Mouse (Mus musculus) lung, adult 18-20 months (tissue): ENCODE measurements around the gene Luc7l3.

Experiments
- DNase-seq, 2 experiments: peaks; one replicate each; pipeline ENCODE4 v3.0.0; 2022; ENCODE audit warnings: mixed read lengths in 2 of 2

Gene Luc7l3

DNA sequence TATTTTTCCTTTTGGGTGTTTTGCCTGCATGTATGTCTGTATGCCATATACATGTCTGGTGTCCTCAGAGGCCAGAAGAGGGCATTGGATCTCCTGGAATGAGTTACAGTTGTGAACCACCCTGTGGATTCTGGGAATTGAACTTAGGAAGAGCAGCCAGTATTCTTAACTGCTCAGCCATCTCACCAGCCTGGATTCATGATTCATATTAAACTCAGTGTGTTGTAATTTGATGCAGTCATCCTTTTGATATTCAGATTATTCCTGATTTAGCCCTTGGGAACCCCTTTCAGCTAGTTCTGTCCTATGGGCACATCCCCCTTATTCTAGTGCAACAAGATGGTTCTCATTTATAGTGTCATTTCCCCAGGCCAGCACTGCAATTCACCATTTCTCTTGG, 14.8 kb upstream of the Luc7l3 start:
- DNase-seq = no peak

DNA sequence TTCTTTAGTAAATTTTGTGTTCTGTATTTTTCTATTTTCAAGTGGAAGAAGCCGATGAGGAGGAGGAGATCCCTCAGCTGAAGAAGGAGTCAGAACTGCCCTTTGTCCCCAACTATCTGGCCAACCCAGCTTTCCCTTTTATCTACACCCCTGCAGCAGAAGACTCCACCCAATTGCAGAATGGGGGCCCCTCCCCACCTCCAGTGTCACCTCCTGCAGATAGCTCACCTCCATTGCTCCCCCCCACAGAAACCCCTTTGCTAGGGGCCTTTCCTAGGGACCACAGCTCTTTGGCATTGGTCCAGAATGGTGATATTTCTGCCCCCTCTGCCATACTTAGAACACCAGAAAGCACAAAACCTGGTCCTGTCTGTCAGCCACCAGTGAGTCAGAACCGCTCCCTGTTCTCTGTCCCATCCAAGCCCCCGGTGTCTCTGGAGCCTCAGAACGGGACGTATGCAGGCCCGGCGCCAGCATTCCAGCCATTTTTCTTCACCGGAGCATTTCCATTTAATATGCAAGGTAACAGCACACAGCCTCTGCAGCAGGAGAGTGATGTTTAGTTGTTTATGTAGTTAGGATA, 12.7 kb upstream of the Luc7l3 start:
- no peak for DNase-seq

DNA sequence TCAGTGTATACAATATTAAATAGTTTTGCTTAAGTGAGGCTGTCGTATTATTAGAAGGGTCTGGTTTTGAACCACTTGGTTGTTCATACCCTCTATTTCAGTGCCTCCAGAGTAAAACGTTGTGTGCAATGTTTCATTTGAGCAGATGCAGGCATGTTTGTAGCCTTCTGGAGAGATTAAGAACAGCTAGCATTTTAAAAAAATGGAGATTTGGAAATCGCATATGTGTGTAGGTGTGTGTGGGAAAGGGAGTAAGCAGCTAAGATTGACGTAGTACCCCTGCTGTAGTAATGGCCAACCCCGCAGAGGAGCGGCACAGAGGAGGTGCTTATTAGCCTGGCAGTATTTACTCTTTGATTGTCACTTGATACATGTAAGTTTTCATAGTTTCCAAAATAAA, 10.9 kb upstream of the Luc7l3 start:
- no peak for DNase-seq

DNA sequence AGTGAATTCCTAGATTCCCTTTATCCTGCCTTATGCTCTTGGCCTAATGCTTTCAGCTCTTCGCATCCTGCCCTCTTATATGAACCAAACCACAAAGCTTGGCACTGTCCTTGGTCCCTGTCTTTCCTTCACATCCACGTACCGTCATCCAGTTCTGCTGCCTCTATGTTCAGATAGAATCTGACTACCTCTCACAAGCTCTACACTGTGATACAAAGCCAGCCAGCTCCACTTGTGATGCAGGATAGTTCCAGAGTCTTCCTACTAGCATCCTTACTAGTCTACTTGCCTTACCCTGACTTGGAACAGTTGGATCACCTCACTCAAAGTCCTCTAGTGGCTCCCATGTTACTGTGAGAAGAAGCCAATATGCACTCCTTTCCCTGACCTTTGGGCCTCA, 8.4 kb upstream of the Luc7l3 start:
- no peak for DNase-seq

DNA sequence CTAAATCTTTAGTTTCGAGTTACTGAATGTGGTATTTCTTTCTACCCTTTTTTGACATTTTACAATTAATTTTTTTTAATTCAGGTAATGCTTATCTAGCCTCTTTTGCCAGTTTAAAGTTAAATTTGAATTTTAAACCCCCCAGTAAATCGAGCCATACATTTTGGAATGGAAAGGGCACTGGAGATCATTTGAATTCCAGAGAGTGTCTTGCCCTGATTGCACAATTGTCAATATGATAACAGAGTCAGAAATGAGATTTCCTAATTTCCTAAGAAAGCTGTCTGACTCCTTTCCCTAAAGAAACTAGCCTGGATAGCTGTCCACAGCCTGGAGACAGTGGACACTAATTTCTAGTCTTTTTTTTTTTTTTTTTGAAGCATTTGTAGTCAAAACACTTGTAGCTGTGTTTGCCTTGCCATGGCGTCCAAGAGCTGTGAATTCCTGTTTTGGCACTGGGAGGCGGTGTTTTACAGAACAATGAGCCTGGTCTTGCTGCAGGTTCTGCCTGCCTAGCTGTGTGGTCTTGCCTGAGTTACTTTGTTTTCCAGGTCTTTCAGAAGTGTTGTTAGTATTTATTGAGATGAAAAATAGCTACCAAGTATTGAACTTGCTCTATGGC, 7.6 kb upstream of the Luc7l3 start:
- DNase-seq = peak; percentile 70 to 79

DNA sequence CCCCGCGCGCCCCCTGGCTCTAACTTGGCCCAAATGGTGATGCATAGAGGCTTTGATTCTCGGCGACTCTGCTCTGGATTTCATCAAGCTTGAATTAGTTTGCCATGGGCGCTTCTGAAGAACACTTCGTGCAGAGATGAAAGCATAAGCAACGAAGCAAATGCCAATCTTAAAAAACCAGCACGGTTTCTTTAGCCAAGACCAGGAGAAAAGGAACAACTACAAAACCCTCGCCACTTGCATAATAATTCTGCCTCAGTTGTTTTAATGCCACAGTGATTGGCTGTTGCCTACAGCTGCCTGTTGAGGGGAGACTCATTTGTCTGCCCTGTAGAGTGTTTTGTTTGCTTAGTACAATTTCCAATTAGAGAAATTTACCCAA, 6.8 kb upstream of the Luc7l3 start:
- DNase-seq = no peak

DNA sequence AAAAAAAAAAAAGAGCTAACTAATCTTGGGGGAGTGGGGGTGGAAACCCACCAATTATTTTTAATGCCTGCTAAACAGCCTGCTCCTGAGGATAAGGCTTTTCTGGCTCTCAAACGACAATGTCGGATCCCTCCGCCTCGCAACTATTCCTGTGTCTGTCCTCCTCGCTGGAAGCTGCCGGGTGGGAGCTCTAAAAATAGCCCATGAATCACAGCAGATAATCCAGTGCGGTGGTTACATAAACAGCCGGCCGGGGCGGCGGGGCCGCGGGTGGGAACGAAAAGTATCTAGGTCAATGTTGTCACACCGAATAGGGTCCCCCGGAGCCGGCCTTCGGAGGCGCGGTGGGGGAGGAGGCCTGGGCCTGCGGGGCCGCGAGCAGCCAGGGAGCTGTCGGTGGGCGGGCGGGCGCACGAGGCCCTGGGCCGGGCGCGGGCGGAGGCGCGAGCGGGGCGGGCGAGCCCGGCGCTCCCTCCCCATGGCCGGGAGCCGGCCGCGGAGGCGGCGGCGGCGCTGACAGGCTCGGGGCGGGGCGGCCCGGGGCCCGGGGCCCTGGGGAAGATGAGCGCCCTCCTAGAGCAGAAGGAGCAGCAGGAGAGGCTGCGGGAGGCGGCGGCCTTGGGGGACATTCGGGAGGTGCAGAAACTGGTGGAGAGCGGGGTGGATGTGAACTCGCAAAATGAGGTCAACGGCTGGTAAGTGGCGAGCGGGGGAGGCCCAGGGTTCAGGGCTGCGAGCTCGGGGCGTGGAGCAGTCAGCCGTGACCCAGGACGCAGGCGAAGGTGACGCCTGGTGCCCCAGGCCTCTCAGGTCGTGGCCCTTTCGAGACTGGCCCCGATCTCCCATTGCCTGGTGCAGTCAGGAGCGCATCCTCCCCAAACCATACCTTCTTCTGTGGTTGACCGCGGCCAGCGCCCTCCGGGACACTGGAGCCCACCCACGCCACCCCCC, 6.2 kb upstream of the Luc7l3 start, which contains the start of gene Ankrd40:
Gene Ankrd40 (plus strand): TSS at position 309 of the 951 bp plus-strand sequence.
- peak; percentile 95 for DNase-seq

DNA sequence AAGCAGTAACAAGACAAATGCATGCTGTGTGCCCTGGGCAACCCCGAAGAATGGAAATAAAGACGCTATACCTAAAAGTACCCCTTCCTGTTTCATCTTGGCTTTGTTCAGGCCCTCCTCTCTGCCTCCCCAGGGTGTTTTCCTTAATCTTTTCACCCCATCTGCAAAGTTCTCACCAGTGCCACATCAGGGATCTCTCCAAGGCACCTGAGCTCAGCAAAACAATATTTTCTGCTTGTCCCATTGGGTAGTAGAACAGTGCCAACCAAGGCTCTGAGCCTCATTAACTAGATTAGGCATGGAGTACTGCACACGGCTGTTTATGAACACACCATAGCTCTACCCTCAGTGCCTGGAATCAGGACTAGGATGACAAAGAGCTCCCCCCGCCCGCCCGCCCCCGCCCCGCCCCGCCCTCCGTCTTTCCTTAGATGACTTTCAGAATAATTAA, 5.2 kb upstream of the Luc7l3 start:
- DNase-seq = no peak

DNA sequence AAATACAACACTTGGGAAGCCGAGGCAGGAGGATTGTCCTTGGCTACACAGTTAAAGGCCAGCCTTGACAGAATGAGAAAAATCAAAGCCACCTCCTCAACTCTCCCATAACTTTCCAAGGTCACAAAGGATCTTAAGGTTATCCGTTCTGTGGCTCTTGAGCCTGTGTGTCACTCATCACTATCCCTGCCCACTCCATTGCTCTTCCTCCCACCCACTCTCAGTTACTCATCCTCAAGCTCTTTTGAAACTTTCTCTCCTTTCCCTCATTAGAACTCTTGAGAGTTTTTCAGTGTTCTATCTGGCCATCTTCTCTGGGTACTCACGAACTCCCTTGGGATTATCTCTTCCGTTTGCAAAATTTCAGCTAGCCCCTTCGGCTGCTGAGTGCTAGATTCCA, 2.8 kb upstream of the Luc7l3 start:
- DNase-seq = no peak

DNA sequence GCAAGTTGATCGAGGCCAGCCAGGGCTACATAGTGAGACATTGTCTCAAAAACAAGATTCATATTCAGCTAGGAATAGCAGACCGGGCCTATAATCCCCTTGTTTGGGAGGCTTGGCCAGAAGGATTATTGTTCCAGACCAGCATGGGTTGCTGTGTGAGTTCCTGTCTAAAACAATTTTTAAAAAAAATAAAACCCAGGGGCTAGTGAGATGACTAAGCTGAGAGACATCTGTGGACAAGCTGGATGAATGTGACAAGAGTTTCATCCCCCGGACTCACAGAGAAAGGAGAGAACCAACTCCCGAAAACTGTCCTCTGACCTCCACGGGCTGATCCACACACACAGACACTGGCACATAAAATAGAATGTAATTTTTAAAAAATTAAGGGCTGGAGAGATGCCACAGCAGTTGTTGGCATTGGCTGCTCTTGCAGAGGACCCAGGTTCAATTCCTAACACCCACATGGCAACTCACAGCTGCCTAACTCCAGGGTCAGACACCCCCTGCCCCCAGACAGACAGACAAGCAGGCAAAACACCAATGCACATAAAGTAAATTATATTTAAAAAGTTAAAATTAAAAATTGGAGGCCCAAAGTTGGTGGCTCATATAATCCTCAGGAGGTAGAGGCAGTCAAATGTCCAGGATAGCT, 1.6 kb upstream of the Luc7l3 start:
- DNase-seq = no peak

DNA sequence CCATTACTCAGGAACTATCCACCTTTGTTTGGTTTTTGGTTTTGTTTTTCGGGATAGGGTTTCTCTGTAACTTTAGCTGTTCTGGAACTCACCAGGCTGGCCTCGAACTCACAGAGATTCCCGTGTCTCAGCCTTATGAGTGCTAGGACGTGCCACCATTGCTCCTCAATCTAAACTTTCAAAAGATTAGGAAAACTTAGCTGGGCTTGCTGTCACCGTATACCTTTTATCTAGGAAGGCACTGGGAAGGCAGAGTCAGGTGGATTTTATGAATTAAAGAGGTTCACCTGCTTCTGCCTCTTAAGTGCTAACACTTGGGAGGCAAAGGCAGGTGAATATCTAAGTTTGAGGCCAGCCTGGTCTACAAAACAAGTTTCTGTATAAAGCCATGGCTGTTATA, 848 bp upstream of the Luc7l3 start:
- DNase-seq = no peak

DNA sequence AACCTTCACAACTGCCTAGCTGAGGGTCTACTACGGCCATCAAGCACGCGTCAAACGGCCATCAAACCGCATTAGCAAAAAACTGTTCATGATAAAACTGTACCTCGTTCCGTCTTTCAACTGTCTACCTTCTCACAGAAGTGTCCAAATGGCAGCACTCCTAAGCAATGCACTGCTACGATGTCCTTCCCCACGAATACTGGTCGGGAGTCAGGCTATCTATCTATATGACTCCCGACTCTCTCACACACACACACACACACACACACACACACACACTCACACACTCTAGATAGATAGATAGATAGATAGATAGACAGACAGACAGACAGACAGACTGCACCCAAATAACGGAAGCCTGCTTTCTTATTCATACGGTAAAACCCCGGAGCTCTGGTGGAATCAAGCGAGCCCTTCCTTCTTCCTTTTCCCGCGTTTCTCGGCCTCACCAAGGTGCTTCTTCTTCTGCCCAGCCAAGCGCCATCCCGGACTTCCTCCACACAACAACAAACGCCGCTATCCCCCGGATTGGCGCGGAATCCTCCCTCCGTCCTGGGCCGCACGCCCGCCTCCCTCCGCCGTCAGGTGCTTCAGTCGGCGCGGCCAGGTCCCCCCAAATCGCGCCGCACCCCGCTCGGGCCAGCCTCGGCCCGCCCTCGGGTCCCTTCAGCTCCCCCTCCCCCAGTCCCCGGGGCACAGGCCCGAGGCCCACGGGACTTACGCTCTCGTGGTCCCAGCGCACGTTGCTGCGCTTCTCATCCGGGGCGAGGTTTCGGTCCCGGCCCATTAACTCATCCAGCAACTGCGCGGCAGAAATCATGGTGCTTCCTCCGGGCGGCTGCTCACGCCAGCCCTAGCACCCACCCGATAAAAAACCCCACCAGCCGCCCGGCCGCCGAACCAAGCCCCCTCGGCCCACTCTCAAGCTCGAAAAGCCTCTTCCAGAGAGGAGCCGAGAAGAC, 538 bp downstream of the Luc7l3 start:
- DNase-seq = peak in 1 of 2 experiments; percentile 65

DNA sequence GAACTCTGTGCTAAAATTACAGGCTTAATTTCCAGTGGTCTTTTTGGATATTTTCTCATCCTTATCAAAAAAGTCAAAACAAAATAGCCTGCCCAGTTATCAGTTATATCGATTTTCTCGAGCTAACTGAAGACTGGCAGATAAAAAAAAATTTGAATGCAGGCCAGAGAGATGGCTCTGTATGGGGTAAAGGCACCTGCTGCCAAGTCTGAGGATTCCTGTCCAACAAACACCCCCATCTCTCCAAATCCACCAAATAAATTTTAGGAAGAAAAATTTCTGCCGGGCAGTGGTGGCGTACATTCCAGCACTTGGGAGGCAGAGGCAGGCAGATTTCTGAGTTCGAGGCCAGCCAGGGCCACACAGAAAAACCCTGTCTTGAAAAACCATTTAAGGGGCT, 3.7 kb downstream of the Luc7l3 start:
- no peak for DNase-seq

DNA sequence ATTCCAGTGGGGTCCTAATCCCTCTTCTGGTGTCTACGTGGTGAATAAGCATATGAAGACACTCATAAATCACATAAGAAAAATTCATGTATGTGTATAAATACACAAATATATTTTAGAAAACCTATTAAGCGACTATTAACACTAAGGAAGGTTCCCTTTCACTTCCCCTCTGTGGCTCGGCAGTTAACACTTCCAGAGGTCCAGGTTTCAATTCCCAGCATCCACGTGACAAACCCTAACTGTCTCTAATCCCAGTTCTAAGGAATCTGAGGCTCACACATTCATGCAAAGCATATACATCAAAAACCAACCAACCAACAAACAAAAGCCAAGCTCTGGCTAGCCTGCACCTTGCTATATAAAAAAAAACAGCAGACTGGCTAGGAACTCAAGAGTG, 4.3 kb downstream of the Luc7l3 start:
- no peak for DNase-seq

DNA sequence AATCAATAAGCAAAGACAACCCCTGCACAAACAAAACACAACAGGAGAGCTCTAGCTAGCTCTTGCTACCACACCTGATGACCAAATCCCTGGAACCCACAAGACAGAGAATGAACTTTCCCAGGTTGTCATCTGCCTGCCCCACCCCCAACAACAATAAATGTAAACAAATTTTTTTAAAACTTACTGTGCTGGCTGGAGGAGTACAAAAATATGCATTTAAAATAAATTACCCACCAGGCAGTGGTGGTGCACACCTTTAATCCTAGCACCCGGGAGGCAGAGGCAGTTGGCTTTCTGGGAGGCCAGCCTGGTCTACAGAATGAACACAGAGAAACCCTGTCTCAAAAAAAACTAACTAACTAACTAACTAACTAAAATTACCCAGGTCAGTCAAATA, 4.8 kb downstream of the Luc7l3 start:
- no peak for DNase-seq

DNA sequence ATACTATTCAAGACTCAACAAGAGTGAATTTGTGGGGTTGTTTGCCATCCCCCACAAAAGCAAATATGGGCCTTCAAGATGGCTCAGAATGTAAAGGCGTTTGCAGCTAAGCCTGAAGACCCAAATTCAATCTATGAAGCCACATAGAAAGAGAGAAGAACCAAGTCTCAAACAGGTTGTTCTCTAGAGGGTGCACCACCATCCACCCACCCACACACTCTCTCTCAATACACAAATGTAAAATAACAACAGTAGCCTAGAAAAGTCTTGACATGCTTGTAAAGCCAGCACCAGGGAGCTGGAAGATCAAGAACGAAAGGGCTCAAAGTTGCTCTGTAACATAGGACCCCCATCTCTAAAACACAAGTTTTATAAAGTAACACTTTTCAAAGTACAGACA, 5.3 kb downstream of the Luc7l3 start:
- no peak for DNase-seq

DNA sequence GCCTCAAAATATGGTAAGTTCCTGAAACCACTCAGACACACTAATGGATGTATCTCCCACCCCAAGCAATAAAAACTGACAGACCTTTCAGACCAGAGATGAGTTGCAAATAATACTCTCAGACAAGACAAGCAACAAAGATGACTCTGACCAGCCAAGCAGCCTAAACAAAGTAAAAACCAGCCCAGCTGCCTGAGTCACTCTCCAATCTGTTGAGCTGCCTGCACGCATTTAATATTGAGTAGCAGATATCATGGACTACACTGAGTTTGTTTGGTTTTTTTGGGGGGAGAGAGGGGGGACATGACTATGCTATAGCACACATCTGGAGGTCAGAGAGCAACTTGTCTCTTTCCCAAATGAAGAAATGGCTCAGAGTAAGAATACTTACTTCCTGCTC, 6.5 kb downstream of the Luc7l3 start:
- no peak for DNase-seq

DNA sequence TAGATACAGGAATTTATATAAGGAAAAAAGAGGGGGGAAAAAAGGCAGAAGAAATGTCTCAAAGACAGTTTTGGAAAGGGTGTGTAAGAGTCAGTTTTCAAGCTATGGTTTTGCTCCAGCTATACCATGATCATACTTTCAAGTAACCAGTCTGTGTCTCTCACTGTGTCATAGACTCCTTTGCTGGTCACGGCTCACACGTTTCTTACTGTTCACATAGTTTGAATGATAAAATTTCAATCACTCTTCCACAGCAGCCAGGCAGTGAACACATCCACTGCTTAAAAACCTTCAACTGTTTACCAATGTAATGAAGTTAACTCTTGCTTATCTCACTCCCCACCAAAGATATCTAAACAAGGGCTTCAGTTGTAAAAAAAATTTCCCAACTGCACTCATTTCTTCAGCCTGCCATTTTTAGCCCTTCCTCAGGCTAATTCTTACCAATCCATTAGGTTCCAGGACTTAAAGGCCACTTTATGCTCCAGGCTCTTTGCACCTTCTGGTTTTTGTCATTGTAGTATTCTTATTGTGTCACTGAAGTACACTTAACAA, 7.6 kb downstream of the Luc7l3 start:
- DNase-seq = no peak

DNA sequence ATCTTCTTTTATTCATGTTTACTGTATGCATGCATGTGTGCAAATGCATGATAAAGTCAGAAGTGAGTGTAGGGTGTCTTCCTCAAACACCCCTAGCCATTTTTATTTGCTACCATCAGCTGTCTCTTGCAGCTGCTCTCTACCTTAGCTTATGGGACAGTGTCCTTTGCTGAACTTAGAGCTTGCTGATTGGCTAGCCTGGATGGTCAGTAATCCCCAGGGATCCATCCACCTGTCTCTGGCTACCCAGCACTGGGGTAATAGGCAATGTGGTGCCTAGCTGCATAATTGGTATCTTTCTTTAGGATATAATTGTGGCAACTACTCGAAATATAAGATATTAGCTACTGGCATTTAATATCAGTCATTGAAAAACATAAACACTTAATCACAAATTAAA, 9.1 kb downstream of the Luc7l3 start:
- no peak for DNase-seq

DNA sequence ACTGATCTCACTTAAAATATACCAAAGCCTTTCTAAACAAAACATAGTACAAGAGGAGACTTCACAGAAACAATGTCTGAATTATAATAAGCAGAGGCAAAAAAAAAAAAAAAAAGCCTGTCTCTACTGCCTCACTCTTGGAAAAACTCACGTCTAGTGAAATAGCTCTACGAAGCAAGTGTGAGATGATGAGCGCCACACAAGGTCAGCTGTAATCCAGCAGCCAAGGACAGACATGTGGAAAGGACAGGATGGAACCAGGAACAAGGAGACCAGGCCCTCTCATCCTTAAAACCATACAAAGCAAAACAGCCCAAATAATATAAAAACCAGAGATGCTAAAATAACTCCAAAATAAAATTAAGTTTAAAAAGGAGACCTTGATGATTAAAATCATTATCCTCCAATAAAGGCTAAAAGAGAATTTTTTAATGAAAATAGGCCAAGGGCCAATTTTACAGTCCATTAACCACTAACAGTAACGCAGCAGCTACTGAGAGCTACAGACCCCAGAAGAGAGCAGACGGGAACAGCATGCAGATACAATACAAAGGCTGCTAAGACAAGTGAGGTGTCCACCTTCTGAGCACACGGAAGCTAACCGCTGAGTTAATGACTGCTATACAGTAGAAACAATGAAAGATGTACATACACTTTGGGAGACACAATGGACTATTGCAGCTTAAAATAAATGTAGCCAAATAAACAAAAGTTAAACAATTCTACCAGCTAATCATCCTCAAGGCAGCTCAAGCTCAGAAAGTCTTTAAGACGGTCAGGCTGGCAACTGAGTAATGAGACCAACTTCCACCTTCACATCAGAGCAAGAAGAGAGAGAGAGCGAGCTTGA, 26.6 kb downstream of the Luc7l3 start:
- DNase-seq = no peak
